Mouse (Mus musculus) gonadal fat pad, adult 2 months (tissue): ENCODE data around the gene Pigp. TPM values are rescaled to one million over a fixed set of nuclear protein-coding genes. Genes with fewer than 3 reads are reported as not detected.
"Not testable (repeated sequence)": the region's sequence is repeated elsewhere in the genome, so short reads cannot be mapped to it uniquely, and the experiment has no call there.

ENCODE experiments used
- DNase-seq: peaks from one replicate; pipeline ENCODE4 v3.0.0-alpha.2; 2012; ENCODE audit warnings: low read depth
- polyA plus RNA-seq: library from polyadenylated mRNA; depleted of rRNA; stranded (reverse); fragments of >200 nt; gene quantifications from 2 replicates; pipeline ENCODE4 v1.2.3, GENCODE M21; 2012

Pigp gene
- polyA plus RNA-seq, 1 experiment = 50.9 TPM

GRCm38 (mm10) chr16:94358091-94358490, 13.6 kb downstream of the Pigp start:
- DNase-seq = no peak

GRCm38 (mm10) chr16:94356776-94357494, 14.7 kb downstream of the Pigp start:
- DNase-seq = no peak

DNA sequence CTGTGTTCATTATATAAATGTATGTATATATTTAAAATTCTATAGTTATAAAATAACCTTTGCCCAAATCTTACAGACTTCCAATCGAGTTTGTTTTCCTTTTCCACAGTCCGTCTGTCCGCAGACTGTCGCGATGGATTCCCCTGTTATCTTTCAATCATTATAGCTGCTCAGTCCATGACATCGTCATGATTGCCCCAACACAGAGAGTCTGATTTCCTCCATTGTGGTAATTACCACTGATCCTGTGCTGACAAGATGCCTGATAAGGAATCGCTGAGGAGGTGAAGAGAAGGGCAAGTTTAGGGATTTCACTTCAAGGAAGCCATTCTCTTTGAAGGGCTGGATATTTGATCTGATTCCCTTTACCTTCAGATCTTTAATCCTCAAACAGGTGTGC, 15.6 kb downstream of the Pigp start:
- DNase-seq = no peak

GRCm38 (mm10) chr16:94354450-94354849, 17.2 kb downstream of the Pigp start:
- DNase-seq = no peak

DNA sequence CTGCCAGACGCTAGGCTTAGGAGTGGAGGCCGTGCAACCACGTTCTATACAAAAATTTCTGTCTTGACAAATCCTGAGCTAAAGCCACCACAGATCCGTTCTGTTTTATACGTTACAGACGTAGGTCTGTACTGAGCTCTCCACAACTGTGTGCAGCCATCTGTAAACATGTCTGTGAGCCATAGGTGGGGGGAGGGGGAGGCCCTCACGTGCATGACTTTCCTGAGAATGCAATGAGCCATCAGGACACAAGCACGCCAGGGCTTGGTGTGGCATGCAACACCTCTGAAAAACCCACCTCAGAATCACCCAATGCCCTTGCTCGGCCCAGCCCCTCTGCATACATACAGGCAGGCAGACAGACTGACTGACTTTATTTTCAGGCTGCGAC, 21.4 kb downstream of the Pigp start:
- no peak for DNase-seq

DNA sequence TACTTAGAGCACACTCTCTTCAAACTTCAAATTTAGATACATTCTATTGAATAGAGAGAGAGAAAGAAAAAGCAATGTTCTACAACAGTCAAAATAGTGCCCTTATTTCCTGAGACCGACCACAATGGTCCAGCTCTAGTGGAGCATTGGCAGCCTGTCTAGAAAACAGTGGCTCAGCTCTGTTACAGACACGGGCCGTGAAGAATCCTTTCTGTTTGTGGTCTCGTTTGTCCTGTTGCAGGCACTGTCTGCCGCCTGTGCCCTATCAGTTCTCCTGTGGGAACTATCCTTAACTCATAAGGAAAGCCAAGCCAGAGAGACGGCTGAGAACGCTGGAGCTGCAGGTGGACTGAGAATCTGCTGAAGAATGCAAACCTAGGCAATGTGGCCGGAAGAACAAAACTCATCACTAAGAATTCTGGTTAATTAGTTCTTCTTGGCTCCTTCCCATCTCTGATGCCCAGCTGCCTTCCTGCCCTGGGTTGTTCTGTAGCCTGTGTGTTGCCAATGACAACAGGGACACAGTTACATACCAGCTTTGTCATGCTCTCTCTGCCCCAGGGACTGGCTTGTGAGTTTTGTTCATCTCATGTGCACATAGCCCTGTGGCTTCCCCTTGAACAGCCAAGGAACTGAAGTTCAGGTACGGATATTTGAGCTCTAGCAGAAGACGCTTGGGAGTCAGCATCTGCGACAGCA, 21.9 kb downstream of the Pigp start:
- no peak for DNase-seq

DNA sequence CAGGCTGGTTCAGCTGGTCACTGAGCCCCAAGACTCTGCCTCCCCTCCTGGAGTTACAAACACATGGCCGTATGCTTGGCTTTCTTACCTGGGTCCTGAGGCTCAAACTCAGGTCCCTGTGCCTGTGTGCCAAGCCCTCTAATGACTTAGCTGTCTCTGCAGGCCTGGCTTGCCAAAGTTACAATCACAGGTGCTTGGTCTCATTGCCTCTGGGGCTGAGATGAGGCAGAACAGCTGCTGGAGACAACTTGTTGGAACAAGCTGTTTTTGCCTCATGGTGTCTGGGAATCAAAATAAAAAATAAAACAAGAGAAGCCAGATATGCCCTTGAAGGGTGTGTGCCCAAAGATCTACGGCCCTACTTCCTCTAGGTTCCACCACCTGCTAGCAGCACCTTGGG, 22.9 kb downstream of the Pigp start:
- no peak for DNase-seq

- DNase-seq = no peak
Observed at GRCm38 (mm10) chr16:94347080-94347731, 24.4 kb downstream of the Pigp start.

GRCm38 (mm10) chr16:94345733-94346132, 25.9 kb downstream of the Pigp start:
- DNase-seq = no peak

DNA sequence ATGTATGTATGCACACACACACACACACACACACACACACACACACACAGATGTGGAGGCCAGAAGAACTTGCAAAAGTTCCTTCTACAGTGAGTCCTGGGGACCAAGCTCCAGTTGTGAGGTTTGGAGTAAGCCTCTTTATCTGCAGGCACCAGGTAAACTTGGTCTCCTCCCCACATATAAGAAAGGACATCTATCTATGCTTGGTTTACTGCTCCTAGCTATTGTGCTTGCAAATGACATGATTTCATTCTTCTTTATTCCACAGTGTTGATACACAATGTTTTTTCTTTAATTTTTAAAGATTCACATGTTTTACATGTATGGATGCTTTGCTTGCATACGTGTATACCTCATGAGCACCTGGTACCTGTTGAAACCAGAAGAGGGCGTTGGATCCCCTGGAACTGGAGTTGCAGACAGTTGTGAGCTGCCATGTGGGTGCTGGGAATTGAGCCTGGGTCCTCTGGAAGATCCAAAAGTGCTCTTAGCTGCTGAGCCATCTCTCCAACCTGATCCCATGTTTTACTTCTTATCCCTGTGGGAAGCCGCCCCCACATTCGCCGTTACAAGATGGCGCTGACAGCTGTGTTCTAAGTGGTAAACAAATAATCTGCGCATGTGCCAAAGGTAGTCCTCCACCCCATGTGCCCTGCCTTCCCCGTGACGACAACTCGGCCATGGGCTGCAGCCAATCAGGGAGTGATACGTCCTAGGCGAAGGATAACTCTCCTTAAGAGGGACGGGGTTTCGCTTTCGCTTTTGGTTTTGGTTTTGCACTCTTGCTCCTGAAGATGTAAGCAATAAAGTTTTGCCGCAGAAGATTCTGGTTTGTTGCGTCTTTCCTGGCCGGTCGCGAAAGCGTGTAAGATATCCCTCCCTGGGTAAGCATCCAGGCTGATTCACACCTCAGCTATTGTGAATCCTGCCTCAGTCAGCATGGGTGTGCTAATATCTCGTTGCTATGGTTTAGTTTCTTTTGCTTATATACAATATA, 32.2 kb downstream of the Pigp start:
- DNase-seq = not testable (repeated sequence)

DNA sequence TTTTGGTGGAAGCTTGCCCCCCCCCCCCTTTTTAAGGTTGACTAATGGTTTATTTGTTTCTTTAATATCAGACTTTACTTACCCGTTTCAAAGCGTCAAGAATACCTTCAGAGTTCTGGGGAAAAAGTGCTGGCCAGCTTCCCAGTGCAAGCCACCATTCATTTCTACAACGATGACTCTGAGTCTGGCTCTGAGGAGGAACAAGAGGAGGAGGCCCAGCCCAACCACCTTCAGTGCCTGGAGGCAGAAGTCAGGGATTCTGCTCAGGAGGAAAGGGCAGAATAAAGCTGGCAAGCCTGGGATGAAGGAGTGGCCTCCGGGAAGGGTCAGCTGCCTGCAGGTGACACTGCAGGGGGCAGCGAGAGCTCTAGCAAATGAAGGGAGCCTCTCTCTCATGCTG, 36.0 kb downstream of the Pigp start:
- DNase-seq = no peak

DNA sequence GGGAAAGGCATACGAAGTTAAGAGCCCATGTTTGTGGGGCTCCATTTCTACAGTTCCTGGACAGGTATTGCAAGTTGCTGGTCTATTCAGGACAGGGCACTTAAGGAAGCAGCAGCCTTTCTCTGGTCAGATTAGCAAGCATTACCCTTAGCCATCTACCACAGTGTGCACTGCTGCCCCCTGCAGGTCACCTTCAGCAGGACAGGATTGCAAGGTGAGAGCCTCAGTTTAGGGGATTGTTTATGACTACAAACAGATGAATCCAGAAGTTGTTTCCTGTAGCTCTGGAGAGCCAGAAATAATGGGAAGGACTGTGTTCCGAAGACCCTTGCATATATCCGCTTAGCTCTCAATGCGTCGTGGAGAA, 39.8 kb downstream of the Pigp start:
- no peak for DNase-seq

DNA sequence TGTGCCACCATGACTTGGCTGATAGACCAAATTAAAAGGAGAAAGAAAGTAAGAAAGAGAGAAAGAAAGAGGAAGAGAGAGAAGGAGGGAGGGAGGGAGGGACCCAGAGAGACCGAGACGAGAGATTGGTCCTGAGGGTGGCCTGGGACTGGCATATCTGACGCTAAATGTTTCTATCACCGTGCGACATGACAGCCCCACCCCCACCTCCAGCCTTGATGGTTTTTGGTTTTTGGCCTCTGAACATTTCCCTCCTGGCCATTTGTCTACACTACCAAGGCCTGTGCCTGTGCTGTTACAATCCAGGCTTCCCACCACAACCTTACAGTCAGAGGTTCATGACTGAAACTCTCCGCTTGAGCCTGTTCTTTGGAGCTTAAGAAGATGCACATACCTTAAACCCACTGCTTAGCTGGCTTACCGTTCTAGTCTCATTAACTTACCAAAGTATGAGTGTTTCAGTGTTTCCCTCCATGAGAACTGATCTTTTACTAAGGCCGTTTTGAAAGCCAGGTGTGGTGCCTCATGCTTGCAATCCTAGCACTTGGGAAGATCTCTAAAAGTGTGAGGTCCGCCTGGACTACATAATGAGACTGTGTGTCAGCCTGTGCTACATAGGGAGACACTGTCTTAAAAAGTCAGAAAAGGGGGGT, 40.3 kb downstream of the Pigp start:
- DNase-seq = no peak

DNA sequence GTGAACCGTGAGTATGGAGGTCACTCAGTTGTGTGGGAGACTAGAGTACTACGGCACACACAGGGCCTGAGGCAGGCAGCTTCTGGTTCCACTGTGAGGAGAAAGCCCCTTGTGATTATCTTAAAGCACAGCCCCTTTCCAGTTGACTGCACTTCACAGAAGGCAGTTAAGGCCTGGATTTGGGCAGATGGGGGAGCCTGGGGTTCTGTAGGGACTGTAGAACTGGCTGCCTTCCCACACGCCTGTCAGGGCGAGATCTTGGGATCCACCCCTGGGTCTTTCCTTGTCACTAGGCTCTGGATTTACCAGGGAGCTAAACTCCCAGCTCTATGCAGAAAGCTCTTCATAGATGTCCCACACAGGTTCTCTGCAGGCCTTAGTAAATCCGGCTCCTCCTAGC, 41.2 kb downstream of the Pigp start:
- no peak for DNase-seq

- no peak for DNase-seq
Observed at GRCm38 (mm10) chr16:94328881-94329867, 42.5 kb downstream of the Pigp start.

GRCm38 (mm10) chr16:94327781-94328711, 43.6 kb downstream of the Pigp start, which contains the start of gene Ripply3:
Ripply3 (plus strand) TSS chr16:94328420.
- DNase-seq = no peak

GRCm38 (mm10) chr16:94326008-94326407, 45.6 kb downstream of the Pigp start:
- DNase-seq = no peak

GRCm38 (mm10) chr16:94323681-94324080, 48.0 kb downstream of the Pigp start:
- no peak for DNase-seq

GRCm38 (mm10) chr16:94320223-94320622, 51.4 kb downstream of the Pigp start:
- no peak for DNase-seq
